Mouse (Mus musculus) small intestine, adult 2 months (tissue): ENCODE results near the gene Igtp.
"Not testable (repeated sequence)": the region's sequence is repeated elsewhere in the genome, so short reads cannot be mapped to it uniquely, and the experiment has no call there.

Experiments
- CTCF ChIP-seq: fragments of 200-500 bp; IDR thresholded peaks from 2 replicates; pipeline ENCODE4 v1.5.1; 2012; ENCODE audit warnings: low read depth, mild to moderate bottlenecking, control low read depth, inconsistent platforms, low read length, moderate library complexity, mixed read lengths; ENCODE audit not compliant: insufficient replicate concordance, insufficient read length; ENCODE audit errors: extremely low read depth
- POLR2A ChIP-seq: fragments of 200-500 bp; IDR thresholded peaks from 2 replicates; pipeline ENCODE4 v1.6.1; 2012; ENCODE audit warnings: low read depth, mild to moderate bottlenecking, control low read depth, inconsistent platforms, low read length, moderate library complexity

GRCm38 (mm10) chr11:58234551-58234950 lies 35.2 kb downstream of the Igtp start:
- TF ChIP-seq POLR2A, CTCF: not testable (repeated sequence)
